Mouse (Mus musculus) Muller cell, postnatal 12 days (primary cell): ENCODE data around the gene Taf8.

Experiments used
- DNase-seq: peaks from one replicate; pipeline ENCODE4 v3.0.0-alpha.2; 2015; ENCODE audit errors: inconsistent ontology term

Taf8 gene

DNA sequence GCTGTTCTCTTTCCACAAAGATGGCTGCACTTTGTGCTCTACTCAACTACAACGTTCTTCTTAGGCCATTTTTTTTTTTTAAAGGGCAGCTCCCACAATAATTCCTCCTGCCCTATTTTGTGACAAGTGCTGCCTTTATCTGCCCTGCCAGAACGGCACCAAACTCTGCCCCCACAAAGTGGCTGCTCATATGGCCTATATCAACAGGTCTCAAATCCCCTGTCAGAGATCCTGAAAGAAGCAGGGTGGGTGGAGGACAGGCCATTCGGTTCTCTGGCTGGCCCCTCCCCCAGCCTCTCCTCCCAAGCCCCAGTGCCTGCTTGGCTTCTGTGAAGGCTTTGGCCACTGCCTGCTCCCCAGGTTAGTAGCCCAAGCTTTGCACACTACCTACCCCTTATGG lies 17.1 kb downstream of the Taf8 start:
- no peak for DNase-seq

DNA sequence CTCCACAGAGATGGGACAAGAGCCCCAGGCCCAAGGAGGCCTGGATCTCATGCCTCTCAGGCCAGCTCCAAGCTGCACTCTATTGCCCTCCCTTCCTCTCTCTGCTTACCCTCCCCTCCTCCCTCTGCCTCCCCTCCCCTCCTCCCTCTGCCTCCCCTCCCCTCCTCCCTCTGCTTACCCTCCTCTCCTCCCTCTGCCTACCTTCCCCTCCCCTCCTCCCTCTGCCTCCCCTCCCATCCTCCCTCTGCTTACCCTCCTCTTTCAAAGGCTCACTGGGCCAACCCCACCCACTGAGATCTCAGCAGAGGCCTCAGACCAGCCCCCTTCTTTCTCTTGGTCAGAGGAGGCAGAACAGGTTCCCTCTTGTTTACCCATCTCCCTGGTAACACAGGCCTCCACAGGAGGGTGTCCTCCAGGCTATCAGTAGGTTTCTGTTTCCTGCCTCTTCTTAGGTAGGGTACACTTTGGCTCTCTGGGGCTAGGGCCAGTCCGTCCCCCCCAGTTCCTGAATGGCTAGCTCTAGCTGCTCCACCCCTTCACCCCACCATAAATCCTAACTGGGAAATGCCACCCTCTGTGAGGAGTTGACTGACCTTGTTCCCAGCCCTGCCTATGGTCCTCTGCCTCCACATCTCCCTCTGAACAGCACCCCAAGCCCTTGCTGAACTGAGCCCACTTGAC lies 17.7 kb downstream of the Taf8 start:
- no peak for DNase-seq

- DNase-seq = no peak
Observed at GRCm38 (mm10) chr17:47482401-47482800, 19.7 kb downstream of the Taf8 start.

- DNase-seq = no peak
Observed at GRCm38 (mm10) chr17:47479887-47480286, 22.2 kb downstream of the Taf8 start.

GRCm38 (mm10) chr17:47475714-47476113 lies 26.4 kb downstream of the Taf8 start:
- no peak for DNase-seq

- DNase-seq = no peak
Observed at GRCm38 (mm10) chr17:47475181-47475580, 26.9 kb downstream of the Taf8 start.

DNA sequence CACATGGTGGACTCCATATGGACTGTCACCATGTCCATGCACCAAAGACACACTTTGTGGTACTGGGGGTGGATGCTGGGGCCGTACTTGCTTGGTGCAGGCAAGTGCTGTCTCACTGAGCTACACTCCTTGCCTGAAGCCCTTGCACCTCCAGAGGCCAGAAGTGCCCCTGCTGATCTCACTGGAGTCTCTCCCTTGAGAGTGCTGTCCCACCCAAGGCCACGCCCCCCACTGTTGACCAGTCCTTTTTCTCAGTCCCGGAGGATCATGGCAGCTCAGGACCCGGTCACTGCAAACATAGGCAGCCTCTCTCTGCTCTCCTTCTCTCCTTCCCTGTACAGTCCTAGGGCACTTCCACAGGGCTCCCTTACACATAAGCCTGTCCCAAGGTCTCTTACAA lies 27.8 kb downstream of the Taf8 start:
- no peak for DNase-seq

DNA sequence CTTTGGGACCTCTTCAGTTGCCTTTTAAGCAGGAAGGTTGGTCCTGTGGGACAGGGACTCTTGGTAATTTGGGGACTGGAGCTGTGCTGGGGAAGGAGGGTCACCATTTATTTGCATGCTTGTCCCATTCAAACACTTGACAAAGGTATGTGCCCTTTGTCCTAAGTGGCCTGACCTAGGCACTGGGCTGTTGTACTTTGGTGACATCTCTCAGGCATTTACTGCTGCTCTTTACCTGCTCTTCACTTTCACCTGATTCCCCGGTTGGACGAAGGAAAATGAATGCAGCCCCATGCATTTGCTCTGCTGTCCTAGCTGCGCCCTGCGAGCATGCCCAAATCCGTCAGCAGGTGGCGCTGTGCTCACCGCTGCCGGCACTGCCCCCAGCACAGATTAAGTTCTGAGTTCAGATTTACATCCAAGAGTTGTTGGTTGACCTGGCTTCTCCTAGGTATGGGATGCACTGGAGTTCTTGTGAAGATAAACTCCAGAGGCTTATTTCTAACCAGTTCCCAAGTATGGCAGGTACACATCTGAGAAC lies 28.6 kb downstream of the Taf8 start:
- DNase-seq = no peak

- DNase-seq = peak; percentile 49
Observed at GRCm38 (mm10) chr17:47472435-47473350, 29.4 kb downstream of the Taf8 start.

DNA sequence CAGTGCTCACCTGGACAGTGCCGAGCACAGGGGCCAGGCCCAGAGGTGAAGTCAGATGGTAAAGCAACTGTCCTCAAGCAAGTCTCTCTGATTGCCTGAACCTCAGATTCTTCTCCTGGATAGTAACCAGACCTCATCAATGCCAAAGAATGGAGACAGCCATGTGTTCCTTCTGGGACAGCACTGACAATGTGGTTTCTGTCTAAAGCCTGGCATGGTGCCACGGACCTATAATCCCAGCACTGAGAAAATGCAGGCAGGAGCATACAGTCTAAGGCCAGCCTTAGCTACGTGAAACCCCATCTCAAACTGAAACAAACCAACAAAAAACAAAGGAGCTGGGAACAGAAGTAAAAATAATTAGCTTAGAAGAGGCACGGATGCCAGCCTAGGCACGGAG lies 31.4 kb downstream of the Taf8 start:
- DNase-seq = peak; percentile 76

DNA sequence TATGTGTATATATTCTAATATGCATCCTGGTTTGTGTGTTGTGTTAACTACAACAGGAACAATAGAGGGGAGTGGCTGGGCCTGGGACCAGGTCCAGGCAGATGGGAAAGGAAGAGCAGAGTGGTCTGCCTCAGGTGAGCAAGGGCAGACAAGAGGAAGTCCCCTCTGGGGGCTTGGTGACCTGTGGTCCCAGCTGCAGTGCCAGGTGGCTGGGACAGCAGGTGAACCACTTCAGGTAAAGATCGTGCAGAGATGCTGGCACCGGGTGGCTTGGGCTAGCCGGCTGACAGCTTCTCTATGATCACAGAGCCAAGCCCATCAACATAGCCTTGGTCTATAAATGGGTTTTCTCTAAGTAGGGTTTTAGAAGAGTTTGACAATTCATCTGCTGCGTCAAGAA lies 32.0 kb downstream of the Taf8 start:
- DNase-seq = no peak

DNA sequence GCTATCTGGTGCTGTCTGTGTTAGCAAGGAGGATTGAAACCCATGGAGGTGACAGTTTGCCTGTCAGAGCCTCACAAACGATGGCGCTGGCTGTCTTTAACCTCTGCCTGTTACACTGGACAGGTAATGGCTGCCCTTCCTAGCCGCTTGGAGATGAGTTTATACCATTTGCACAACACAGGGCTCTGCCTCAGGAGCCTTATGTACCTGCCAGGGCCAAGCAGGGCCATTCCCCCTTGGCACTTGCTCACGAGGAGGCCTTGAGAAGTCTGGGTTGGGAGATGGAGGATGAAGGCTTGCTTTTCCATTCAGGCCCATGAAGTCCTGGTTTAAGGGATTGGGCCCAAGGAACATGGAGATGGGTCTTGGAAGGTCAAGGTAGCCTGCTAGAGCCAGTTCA lies 32.5 kb downstream of the Taf8 start:
- DNase-seq = no peak

- no peak for DNase-seq
Observed at GRCm38 (mm10) chr17:47468466-47468865, 33.6 kb downstream of the Taf8 start.

- no peak for DNase-seq
Observed at GRCm38 (mm10) chr17:47468063-47468462, 34.0 kb downstream of the Taf8 start.

- no peak for DNase-seq
Observed at GRCm38 (mm10) chr17:47467659-47468058, 34.4 kb downstream of the Taf8 start.

DNA sequence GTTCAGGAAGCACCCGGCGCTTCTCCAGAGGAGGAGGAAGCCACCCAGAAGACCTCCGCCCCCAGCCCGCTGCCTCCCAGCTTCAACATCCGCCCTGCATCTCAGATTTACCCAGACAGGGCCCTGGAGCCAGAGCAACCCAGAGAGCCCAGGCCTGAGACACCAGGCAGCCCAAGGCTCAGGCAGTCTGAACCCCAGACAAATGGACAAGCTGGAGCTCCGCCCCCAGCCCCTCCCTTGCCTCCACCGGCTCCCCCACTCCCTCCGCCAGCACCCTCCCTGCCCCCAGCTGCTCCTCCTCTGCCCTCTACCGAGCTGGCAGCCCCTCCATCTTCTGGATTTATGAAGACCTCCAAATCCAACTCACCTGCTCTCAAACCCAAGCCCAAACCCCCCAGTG lies 35.8 kb downstream of the Taf8 start:
- no peak for DNase-seq

DNA sequence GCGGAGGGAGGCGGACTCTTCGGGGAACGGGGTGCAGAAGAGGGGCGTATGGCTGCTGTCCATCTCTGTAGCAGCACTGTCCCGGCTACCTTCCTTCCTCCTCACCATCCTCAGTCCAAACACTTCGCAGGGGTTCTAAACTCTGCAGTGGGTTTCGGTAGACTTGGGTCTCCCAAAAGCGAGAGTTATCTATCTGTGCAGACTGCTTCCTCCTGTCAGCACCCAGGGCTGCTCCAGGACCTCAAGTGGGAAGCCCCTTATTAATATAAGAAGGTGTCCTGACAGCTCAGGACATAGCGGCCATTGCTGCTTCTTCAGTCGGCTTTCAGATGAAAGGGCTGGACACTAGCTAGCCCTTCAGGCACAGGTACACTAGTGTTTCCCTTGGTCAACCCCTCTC lies 37.1 kb downstream of the Taf8 start:
- no peak for DNase-seq

GRCm38 (mm10) chr17:47464248-47464965 lies 37.7 kb downstream of the Taf8 start:
- no peak for DNase-seq

DNA sequence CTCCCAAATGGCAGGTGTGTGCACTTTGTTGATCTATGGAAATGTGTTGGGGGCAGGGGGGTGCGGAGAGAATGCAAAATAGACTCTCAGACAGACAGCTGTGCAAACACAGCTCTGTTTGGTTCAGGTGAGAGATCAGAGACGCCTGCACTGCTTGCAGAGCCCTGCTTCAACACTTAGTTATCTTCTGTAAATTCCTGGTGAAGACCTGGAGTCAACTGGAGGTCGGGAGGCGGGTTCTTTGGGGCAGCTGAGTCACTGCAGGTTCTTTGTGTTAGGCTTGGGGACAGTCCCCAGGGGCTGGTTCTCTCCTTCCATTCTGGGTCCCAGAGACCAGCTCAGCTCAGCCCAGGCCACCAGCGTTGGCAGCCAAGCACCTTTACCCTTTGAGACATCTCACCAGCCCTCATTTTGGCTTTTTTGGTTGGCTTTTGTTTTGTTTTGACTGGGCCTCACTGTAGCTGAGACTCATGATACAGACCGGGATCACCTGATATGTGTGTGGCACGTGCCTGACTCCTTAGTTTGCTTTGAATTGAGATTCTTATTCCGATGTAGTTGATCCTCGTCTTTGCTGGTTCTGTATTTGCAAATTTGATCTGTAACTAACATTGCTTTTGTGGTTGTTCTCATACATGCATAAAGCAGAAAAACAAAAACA lies 39.2 kb downstream of the Taf8 start:
- no peak for DNase-seq

DNA sequence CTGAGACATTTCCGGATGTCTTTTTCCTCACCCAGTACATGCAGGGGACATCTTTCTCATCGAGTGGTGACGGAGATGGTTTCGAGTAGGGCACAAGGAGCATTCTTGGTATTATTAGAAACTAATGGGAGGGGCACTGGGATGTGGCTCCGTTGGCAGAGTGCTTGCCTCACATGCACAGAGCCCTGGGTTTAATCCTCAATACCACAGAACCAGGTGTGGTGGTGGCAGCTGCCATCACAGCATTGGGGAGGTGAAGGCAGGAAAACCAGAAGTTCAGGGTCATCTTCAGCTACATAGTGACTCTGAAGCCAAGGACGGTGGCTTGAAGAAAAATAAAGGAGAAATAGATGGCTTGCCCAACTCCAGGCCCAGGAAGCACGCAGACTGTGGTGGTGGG lies 39.9 kb downstream of the Taf8 start:
- DNase-seq = no peak

DNA sequence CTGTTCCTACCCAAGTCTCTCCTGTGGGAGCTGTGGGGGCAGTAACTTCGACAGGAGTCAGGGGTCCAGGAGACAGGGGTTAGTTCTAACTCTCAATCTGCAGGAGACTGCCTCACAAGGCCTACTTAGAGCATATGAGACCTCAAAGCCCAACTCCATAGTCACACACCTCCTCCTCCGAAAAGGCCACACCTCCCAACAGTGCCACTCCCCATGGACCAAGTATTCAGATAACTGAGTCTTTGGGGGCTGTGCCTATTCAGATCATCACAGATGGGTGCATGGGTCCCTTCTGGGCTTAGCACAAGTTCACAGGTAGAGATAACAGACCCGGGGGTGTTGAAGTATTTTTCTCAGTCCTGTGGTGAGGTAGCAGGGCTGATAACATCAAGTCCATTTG lies 40.4 kb downstream of the Taf8 start:
- DNase-seq = no peak
